Mouse (Mus musculus) heart, embryonic 16.5 days (tissue): ENCODE data around the gene Slc30a7. TPM values are rescaled to one million over a fixed set of nuclear protein-coding genes. Genes with fewer than 3 reads are reported as not detected.

Source experiments
- ATAC-seq: fragments of 200-750 bp; cut with Nextera tagmentation; replicated peaks from 2 replicates; pipeline ENCODE4 v1.8.0; 2017; ENCODE audit warnings: moderate number of reproducible peaks; ENCODE audit not compliant: insufficient read depth, low FRiP score; ENCODE audit errors: extremely low read depth
- H3K27ac ChIP-seq: fragments of 300-500 bp; sonication (generic); 2 replicates; pipeline ENCODE4 v1.5.1; 2014; ENCODE audit warnings: mild to moderate bottlenecking, low read length, control low read depth, moderate library complexity
- H3K27me3 ChIP-seq: fragments of 300-500 bp; sonication (generic); 2 replicates; pipeline ENCODE4 v1.6.1; 2014; ENCODE audit warnings: low read length, mixed read lengths; ENCODE audit not compliant: control insufficient read depth, insufficient read depth
- H3K36me3 ChIP-seq: fragments of 300-500 bp; sonication (generic); 2 replicates; pipeline ENCODE4 v1.6.1; 2014; ENCODE audit not compliant: control insufficient read depth, insufficient read depth
- H3K4me1 ChIP-seq: fragments of 300-500 bp; sonication (generic); 2 replicates; pipeline ENCODE4 v1.6.1; 2014; ENCODE audit warnings: low read length, mixed read lengths; ENCODE audit not compliant: control insufficient read depth, insufficient read depth
- H3K4me2 ChIP-seq: fragments of 300-500 bp; sonication (generic); 2 replicates; pipeline ENCODE4 v1.6.1; 2014; ENCODE audit warnings: low read depth, mild to moderate bottlenecking, control low read depth, low read length
- H3K4me3 ChIP-seq: fragments of 300-500 bp; sonication (generic); 2 replicates; pipeline ENCODE4 v1.5.1; 2014; ENCODE audit warnings: mild to moderate bottlenecking, control low read depth, low read length
- H3K9ac ChIP-seq: fragments of 300-500 bp; sonication (generic); 2 replicates; pipeline ENCODE4 v1.6.1; 2014; ENCODE audit warnings: low read length, control low read depth
- H3K9me3 ChIP-seq: fragments of 300-500 bp; sonication (generic); replicated peaks from 2 replicates; pipeline ENCODE4 v1.6.1; 2016; ENCODE audit warnings: low read length; ENCODE audit not compliant: control insufficient read depth
- WGBS: fragments of 180-500 bp; shearing (Covaris S2); extraction: QIAGEN DNeasy Blood & Tissue Kit; methylation state at CpG from one replicate; pipeline ENCODE4 v1.1.7; 2014; 5-methylcytosine and 5-hydroxymethylcytosine counted together
- polyA plus RNA-seq: library from polyadenylated mRNA; unstranded; fragments of >200 nt; fragmentation: Nextera tagmentation; extraction: Ambion mirVana; gene quantifications from 2 replicates; pipeline ENCODE4 v1.2.1, GENCODE M21; 2015

The Slc30a7 gene
- polyA plus RNA-seq, 1 experiment from 2014 or later = 18.0 TPM

DNA sequence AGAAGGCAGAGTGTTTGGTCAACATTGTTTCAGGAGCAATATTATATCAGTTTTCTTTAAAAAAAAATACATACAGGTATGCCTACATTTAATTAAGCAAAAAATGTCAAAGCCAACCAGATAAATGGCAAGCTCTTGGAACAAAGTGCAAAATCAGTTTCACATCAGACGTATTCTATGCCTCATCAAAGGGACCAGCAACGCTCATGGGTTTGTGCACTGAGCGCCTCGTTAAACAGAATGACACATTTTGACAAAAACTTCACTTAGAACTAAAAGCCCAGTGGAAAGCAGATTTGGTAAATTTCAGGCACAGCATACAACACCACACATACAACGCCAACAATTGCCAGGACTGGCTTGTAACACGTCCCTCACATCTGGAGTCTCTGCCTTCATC lies 62.8 kb downstream of the Slc30a7 start:
- Histone ChIP-seq H3K27me3 (no peaks in the 10 kb centered on the region), H3K9me3 (no peaks in the 10 kb centered on the region), H3K36me3 (peaks cover 18% of the 10 kb centered on the region), H3K4me2 (no peak overlapping the region), H3K4me3 (no peak overlapping the region), H3K4me1 (no peaks in the 10 kb centered on the region), H3K27ac (no peak overlapping the region), H3K9ac (no peak overlapping the region)
- ATAC-seq = no peak
- 95% methylated on average over 6 of the region's 6 CpGs for WGBS

DNA sequence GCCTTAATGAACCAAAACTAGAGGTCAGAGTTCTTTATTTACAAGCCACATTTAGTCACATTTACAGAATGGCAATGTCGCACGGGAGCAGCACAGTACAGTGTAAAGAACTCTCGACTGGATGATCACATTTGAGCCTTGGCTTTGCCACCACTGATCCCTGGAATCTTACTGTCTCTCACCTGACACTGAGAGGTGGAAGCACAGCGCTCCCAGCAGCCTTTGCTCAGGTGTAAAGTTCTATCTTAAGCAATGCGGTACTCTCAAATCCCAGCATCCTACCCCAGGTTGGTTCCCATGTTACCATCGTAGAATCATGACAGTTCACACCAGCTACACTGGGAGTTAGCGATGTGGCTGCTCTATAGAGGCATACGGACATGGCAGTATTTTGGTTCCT lies 65.7 kb downstream of the Slc30a7 start:
- 84% methylated on average over 8 of the region's 8 CpGs for WGBS
- Histone ChIP-seq H3K36me3 (peaks cover 22% of the 10 kb centered on the region), H3K9ac (no peak overlapping the region), H3K4me2 (no peak overlapping the region), H3K4me3 (no peak overlapping the region), H3K27me3 (no peaks in the 10 kb centered on the region), H3K4me1 (no peaks in the 10 kb centered on the region), H3K27ac (no peak overlapping the region), H3K9me3 (no peaks in the 10 kb centered on the region)
- ATAC-seq = no peak

DNA sequence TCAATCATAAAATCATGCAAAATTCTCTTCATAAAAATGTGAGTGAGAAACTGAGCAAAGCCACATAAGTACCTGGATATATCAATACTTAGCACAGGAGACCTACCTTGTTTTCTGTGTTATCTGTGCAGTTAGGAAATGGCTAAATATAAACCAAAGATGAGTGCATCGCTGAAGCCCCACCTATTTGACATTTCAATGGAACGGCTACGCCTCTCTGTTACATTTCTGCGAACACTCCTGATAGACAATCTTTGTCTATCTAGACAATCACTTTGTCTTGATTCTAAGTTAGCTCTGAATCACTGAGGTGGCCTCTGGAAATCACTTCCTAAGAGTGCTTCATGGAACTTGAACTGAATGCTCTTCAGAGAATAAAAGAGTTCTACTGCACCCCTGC lies 66.7 kb downstream of the Slc30a7 start:
- Histone ChIP-seq H3K9ac (no peak overlapping the region), H3K27me3 (no peaks in the 10 kb centered on the region), H3K4me3 (no peak overlapping the region), H3K36me3 (peaks cover 16% of the 10 kb centered on the region), H3K4me2 (no peak overlapping the region), H3K4me1 (no peaks in the 10 kb centered on the region), H3K9me3 (no peaks in the 10 kb centered on the region), H3K27ac (no peak overlapping the region)
- 73% methylated on average over 4 of the region's 4 CpGs for whole genome bisulfite sequencing
- ATAC-seq = no peak

DNA sequence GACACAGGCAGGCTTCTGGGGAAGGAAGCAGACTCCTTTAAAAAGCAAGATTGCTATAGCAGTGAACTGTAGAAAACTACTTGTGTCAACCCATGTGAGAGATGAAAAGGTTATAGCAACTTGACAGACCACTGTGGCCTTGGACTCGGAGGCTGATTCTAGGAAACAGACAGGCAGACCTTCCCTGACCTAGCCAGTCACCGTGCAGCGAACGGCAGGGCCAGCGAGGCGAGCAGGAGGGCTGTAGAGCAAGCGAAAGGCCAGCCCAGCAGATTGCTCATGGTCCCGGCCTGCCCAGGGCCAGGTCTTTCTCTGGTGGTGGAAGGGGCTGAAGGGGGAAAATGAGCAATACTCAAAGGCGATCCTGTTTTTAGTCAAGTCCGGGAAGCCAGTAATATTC lies 69.4 kb downstream of the Slc30a7 start:
- H3K36me3 ChIP-seq = peaks cover 13% of the 10 kb centered on the region
- no peak overlapping the region for H3K4me2 ChIP-seq
- ATAC-seq = no peak
- H3K9ac ChIP-seq = no peak overlapping the region
- H3K27me3 ChIP-seq = no peaks in the 10 kb centered on the region
- no peaks in the 10 kb centered on the region for H3K4me1 ChIP-seq
- H3K4me3 ChIP-seq = no peak overlapping the region
- no peaks in the 10 kb centered on the region for H3K9me3 ChIP-seq
- WGBS = 82% methylated on average over 10 of the region's 10 CpGs
- no peak overlapping the region for H3K27ac ChIP-seq

DNA sequence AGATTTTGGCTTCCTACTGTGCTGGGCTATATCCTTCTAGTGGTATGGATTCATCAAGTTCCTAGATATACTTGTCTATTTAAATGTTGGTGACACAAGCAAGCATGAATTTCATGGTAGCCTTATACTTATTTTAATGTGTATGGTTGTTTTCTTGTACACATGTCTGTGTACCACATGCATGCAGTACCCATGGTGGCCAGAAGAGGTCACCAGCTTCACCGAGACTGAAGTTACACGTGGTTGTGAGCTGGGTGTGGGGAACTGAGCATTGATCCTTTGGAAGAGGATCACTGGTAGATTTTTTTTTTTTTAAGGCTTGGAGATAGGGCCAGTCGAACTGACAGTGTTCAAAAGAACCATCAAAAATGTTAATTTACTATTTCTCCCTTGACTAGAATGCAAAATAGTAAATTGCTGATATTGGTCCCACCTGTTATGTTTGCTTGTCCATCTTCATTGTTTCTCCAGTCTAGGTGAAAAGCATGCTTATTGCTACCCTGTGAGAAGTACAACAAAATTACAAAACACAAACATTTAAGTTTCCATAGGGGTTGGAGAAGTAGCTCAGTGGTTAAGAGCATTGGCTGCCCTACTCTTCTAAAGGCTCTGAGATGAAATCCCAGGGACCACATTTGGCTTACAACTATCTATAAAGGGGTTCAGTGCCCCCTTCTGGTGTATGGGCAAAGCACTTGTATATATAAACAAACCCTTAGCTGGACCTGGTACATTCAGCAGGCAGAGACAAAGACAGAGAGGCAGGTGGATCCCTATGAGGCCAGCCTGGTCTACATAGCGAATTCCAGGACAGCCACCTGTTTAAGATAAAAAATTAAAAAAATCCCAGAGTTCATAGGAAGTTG lies 70.2 kb downstream of the Slc30a7 start:
- H3K4me1 ChIP-seq = no peaks in the 10 kb centered on the region
- no peak for ATAC-seq
- H3K9ac ChIP-seq = no peak overlapping the region
- no peak overlapping the region for H3K27ac ChIP-seq
- 58% methylated on average over 4 of the region's 4 CpGs for WGBS
- H3K4me2 ChIP-seq = no peak overlapping the region
- H3K9me3 ChIP-seq = no peaks in the 10 kb centered on the region
- no peaks in the 10 kb centered on the region for H3K27me3 ChIP-seq
- peaks cover 13% of the 10 kb centered on the region for H3K36me3 ChIP-seq
- H3K4me3 ChIP-seq = no peak overlapping the region

DNA sequence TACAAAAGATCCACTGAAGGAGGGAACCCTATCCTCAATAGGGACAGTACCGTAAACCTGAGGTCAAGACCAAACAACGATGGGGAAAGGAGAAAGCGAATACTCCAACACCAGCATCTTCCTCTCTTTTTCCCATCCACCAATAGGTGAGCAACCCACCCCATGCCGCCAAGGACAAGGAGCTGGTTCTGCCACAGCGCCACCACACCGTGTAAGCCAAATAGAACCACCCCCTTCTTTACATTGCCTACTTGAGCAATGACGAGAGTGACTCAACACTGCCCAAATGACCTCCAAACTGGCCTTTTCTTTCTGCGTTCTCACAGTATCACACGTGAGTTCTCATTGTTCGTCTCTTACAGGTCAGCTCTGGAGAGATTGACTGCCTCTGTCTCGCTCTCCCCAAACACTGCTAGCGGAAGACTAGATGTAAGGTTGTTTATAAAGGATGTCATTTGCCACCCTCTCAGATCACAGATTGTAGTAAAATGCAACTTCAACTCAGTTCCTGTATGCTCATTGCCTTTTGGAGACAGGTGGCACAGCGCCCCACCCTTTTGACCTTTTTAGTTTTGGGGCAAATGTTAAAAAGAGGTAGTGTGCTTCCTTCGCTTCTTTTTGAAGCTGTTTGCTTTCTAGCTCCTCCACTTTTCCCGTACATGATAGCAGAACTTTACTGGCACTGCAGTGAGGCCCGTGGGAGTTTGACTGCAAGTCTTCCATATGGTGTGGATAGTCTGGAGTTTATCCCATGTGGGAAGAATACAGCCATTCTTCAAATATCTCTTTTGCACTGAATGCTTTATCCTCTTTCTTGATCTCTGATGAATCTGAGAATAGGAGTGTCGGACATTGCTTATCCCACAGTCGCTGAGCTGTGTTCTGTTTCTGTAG lies 73.7 kb downstream of the Slc30a7 start:
- no peak overlapping the region for H3K4me2 ChIP-seq
- no peak overlapping the region for H3K4me3 ChIP-seq
- 80% methylated on average over 18 of the region's 18 CpGs for WGBS
- H3K27me3 ChIP-seq = no peaks in the 10 kb centered on the region
- H3K36me3 ChIP-seq = peaks cover 6% of the 10 kb centered on the region; the same call in 1 of the 2 replicates
- ATAC-seq = no peak
- no peak overlapping the region for H3K9ac ChIP-seq
- no peaks in the 10 kb centered on the region for H3K9me3 ChIP-seq
- H3K4me1 ChIP-seq = no peaks in the 10 kb centered on the region
- H3K27ac ChIP-seq = no peak overlapping the region

DNA sequence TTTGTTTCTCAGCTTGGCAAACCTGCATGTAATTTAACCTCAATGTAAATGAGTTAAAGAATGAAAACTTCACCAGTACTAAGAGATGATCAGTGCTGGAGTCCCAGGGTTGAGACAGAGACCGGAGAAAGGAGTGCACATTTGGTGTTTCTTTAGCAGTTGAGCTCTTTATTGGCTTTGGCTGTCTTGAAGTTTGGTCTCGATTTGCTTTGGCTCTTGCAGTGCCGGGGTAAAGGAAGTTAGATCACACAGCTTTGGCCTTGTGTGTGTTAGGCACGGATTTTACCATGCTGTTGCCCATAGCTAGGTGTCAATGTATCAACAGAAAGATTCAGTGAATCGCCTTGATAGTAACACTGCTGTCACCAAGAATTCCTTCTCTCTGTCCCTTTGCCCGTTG lies 75.5 kb downstream of the Slc30a7 start:
- WGBS = 89% methylated on average over 6 of the region's 6 CpGs
- ATAC-seq = no peak
- no peak overlapping the region for H3K9ac ChIP-seq
- H3K9me3 ChIP-seq = no peaks in the 10 kb centered on the region
- peaks cover 4% of the 10 kb centered on the region; the same call in 1 of the 2 replicates for H3K36me3 ChIP-seq
- no peaks in the 10 kb centered on the region for H3K27me3 ChIP-seq
- no peaks in the 10 kb centered on the region for H3K4me1 ChIP-seq
- no peak overlapping the region for H3K4me3 ChIP-seq
- no peak overlapping the region for H3K27ac ChIP-seq
- H3K4me2 ChIP-seq = no peak overlapping the region

DNA sequence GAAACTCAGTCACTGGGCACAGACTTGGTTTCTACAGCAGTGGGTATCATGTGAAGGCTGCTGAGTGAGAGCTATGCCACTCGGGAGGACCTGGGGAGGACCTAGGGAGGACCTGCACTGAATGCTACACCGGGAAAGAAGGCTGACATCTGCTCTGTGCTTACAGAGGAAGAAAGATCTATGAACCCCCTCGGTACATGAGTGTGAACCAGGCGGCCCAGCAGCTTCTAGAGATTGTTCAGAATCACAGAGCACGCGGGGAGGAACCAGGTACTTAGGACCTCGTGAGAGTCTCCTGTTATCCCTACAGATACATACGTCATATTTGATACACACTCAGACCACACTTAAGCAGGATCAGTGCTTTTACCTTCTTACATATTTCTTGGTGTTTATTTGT lies 80.7 kb downstream of the Slc30a7 start:
- Histone ChIP-seq H3K9me3 (no peaks in the 10 kb centered on the region), H3K27me3 (no peaks in the 10 kb centered on the region), H3K4me2 (no peak overlapping the region), H3K9ac (no peak overlapping the region), H3K27ac (no peak overlapping the region), H3K36me3 (peaks cover 6% of the 10 kb centered on the region; the same call in 1 of the 2 replicates), H3K4me1 (peaks cover 2% of the 10 kb centered on the region; the same call in 1 of the 2 replicates), H3K4me3 (no peak overlapping the region)
- ATAC-seq = no peak
- WGBS = 85% methylated on average over 8 of the region's 8 CpGs
